Mouse (Mus musculus): ENCODE results near the gene Tert.

GRCm38 (mm10) chr13:73604156-73604957 is 22.4 kb upstream of the Tert start:
- TF ChIP-seq CTCF (IDR thresholded peaks at IDR 0.05; ENCODE audit: extremely low read depth, insufficient read depth, low read length) (no peak), POLR2A (IDR thresholded peaks at IDR 0.05; ENCODE audit: extremely low read depth, insufficient read depth, low read length) (no peak)
